Mouse (Mus musculus): ENCODE measurements around the gene Nav2. TPM values are rescaled to one million over a fixed set of nuclear protein-coding genes. Genes with fewer than 3 reads are reported as not detected.

The Nav2 gene
- polyA plus RNA-seq, 1 experiment from 2014 or later = 22.4 TPM

DNA sequence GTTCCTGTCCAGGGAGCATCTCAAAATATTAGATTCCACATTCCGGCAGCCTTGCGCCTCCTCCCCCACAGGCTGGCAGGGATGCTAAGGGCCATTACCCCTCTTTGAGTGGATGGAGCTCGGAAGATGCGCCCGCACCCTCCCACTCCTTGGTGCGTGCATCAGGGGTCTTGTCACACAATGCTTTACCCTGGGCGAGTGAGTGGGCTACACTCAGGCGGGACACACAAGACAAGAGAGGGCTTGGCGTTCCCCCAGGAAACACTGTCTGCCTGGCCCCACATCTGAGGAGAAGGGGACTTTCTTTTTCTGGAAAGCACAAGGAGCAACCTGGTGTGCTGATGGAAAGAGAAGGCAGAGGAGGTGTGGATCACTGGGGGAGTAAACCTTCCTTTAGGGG lies 631.7 kb downstream of the Nav2 start:
- no peak for ATAC-seq
- Histone ChIP-seq H3K27ac (ENCODE audit: low read length) (no peak overlapping the region), H3K4me1 (ENCODE audit: insufficient read depth, low read depth, low read length) (peaks cover 5% of the 10 kb centered on the region), H3K9ac (replicated peaks; ENCODE audit: low read depth) (no peak overlapping the region), H3K4me3 (ENCODE audit: low read depth, low read length) (no peak overlapping the region), H3K36me3 (ENCODE audit: insufficient read depth, low read length) (no peaks in the 10 kb centered on the region), H3K27me3 (replicated peaks; ENCODE audit: insufficient read depth, low read length) (no peaks in the 10 kb centered on the region), H3K4me2 (replicated peaks; ENCODE audit: low read depth, low read length) (no peak overlapping the region), H3K9me3 (ENCODE audit: low read length) (no peaks in the 10 kb centered on the region)
- TF ChIP-seq EP300 (IDR thresholded peaks at IDR 0.05) (no peak), CTCF (IDR thresholded peaks at IDR 0.05) (no peak)
- no peak for DNase-seq (ENCODE audit: low spot score)
- WGBS = 88% methylated on average over 9 of the region's 9 CpGs

DNA sequence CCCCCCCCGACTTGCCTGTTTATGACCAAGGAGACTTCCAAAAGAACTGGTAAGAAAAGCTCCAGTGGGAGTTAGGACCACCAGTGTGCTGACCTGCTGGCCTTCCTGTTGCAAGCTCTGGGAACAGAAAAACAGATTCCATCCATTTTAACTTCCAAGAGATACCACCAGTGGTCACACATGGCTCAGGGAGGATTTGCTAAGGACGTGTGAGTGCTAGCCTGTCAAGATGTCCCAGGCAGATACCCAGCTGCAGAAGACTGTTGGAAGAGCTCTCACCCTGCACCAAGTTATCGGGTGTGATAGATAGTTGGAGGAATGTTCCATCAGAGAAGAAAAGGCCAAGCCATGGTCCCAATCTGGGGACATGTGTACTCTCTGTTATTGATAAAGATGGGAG lies 633.6 kb downstream of the Nav2 start:
- peaks cover 5% of the 10 kb centered on the region for H3K4me1 ChIP-seq (ENCODE audit: insufficient read depth, low read depth, low read length)
- H3K27me3 ChIP-seq (replicated peaks; ENCODE audit: insufficient read depth, low read length) = no peaks in the 10 kb centered on the region
- H3K27ac ChIP-seq (ENCODE audit: low read length) = no peak overlapping the region
- DNase-seq (ENCODE audit: low spot score) = peak; percentile 63
- H3K36me3 ChIP-seq (ENCODE audit: insufficient read depth, low read length) = peaks cover 6% of the 10 kb centered on the region; the same call in 1 of the 2 replicates
- no peak overlapping the region for H3K9ac ChIP-seq (replicated peaks; ENCODE audit: low read depth)
- WGBS = 48% methylated on average over 3 of the region's 3 CpGs
- no peak overlapping the region for H3K4me2 ChIP-seq (replicated peaks; ENCODE audit: low read depth, low read length)
- peak; percentile 77 for ATAC-seq
- no peak overlapping the region for H3K4me3 ChIP-seq (ENCODE audit: low read depth, low read length)
- TF ChIP-seq CTCF (IDR thresholded peaks at IDR 0.05) (peak; percentile 33; the same call in 1 of the 2 replicates), EP300 (IDR thresholded peaks at IDR 0.05) (peak; percentile 55)
- H3K9me3 ChIP-seq (ENCODE audit: low read length) = no peaks in the 10 kb centered on the region

DNA sequence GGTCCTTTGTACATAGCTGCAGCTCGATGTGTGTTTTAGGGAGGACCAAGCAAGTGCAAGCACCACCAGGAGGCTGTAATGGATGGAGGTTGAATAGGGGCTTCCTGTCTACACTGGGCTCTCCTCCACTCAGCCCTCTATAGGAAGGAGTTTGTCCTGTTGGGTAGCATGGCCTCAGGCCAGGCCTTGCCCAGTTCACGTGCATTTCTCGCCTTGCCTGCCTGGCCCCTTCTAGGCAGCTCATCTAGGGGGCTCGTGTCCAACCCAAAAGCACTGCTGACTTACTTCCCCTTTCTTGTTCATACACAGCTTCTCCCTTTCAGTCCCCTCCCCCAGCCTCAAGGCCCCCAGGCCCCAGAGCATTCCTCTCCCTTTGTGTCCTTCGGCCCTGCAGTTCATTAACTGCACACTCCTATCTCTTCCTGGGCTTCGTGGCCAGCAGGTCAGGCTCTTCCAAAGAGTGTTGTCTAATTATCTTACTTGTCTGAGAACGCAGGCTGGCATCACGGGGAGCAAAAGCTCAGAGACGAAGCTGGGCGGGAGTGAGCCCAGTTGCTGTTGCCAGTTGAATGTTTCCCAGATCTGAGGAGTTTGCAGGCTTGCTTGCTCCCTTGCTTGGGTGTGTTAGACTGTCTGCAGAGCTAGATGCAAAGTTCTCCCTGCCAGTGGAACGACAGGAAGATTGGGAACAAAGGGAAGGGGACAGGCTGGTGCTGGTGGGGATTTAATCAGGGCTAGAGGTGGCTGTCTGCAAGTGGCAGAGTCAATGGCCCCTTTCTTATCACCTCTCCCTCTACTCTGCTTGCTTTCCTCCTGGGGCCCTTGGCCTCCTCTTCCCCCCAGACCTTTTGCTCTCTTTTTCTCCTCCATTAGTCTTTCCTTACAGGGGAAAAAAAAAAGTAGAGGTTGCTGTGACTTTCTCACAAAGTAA lies 636.5 kb downstream of the Nav2 start:
- whole genome bisulfite sequencing = 25% methylated on average over 11 of the region's 11 CpGs
- no peaks in the 10 kb centered on the region for H3K27me3 ChIP-seq (replicated peaks; ENCODE audit: insufficient read depth, low read length)
- no peak overlapping the region for H3K4me2 ChIP-seq (replicated peaks; ENCODE audit: low read depth, low read length)
- H3K27ac ChIP-seq (ENCODE audit: low read length) = peak overlapping the region; percentile 29; the same call in 1 of the 2 replicates
- H3K4me3 ChIP-seq (ENCODE audit: low read depth, low read length) = no peak overlapping the region
- H3K4me1 ChIP-seq (ENCODE audit: insufficient read depth, low read depth, low read length) = peaks cover 5% of the 10 kb centered on the region
- TF ChIP-seq CTCF (IDR thresholded peaks at IDR 0.05) (no peak), EP300 (IDR thresholded peaks at IDR 0.05) (no peak)
- no peak overlapping the region for H3K9ac ChIP-seq (replicated peaks; ENCODE audit: low read depth)
- DNase-seq (ENCODE audit: low spot score) (no peak), ATAC-seq (no peak)
- peaks cover 6% of the 10 kb centered on the region; the same call in 1 of the 2 replicates for H3K36me3 ChIP-seq (ENCODE audit: insufficient read depth, low read length)
- no peaks in the 10 kb centered on the region for H3K9me3 ChIP-seq (ENCODE audit: low read length)

DNA sequence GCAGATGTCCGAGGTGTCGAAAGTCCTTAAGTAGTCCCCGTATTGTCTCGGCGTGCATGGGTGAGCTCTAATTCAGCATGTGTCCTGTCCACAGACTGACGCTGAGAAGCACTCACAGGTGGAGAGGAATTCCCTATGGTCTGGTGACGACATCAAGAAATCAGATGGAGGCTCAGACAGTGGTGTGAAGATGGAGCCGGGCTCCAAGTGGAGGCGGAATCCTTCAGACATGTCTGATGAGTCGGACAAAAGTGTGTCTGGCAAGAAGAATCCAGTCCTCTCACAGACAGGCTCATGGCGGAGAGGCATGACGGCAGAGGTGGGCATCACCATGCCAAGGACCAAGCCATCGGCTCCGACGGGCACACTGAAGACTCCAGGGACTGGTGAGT lies 637.2 kb downstream of the Nav2 start:
- H3K4me2 ChIP-seq (replicated peaks; ENCODE audit: low read depth, low read length) = no peak overlapping the region

DNA sequence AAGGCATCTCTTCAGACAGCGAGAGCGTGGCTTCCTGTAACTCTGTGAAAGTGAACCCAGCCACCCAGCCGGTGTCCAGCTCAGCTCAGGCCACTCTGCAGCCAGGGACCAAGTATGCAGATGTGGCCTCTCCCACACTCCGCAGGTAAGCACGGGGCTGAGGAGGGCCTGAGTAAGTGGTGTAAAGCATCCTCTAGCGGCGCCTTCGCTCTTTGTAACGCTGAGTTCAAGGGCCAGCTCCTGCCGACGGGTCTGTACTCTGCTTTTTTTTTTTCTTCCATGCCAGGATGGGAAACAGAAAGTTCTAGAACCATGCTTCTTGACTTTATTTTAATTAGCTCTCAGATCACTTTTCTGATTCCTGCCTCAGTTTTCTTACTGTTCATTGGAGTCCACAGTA lies 639.9 kb downstream of the Nav2 start:
- Histone ChIP-seq H3K4me3 (ENCODE audit: low read depth, low read length) (no peak overlapping the region), H3K4me1 (ENCODE audit: insufficient read depth, low read depth, low read length) (peaks cover 15% of the 10 kb centered on the region), H3K27ac (ENCODE audit: low read length) (peak overlapping the region; percentile 38; the same call in 1 of the 2 replicates), H3K9ac (replicated peaks; ENCODE audit: low read depth) (no peak overlapping the region), H3K36me3 (ENCODE audit: insufficient read depth, low read length) (peaks cover 6% of the 10 kb centered on the region; the same call in 1 of the 2 replicates), H3K27me3 (replicated peaks; ENCODE audit: insufficient read depth, low read length) (no peaks in the 10 kb centered on the region), H3K4me2 (replicated peaks; ENCODE audit: low read depth, low read length) (no peak overlapping the region), H3K9me3 (ENCODE audit: low read length) (no peaks in the 10 kb centered on the region)
- peak; percentile 92 for ATAC-seq
- 43% methylated on average over 11 of the region's 11 CpGs for WGBS
- peak; percentile 68 for DNase-seq (ENCODE audit: low spot score)
- TF ChIP-seq EP300 (IDR thresholded peaks at IDR 0.05) (peak; percentile 66), CTCF (IDR thresholded peaks at IDR 0.05) (peak; percentile 55)

More for the DNA sequence above, 637.2 kb downstream of the Nav2 start:
- ATAC-seq = no peak
- TF ChIP-seq CTCF (IDR thresholded peaks at IDR 0.05) = no peak
- TF ChIP-seq EP300 (IDR thresholded peaks at IDR 0.05) = no peak
- WGBS = 73% methylated on average over 15 of the region's 15 CpGs
- H3K9me3 ChIP-seq (ENCODE audit: low read length) = no peaks in the 10 kb centered on the region
- H3K27ac ChIP-seq (ENCODE audit: low read length) = no peak overlapping the region
- H3K9ac ChIP-seq (replicated peaks; ENCODE audit: low read depth) = no peak overlapping the region
- peaks cover 5% of the 10 kb centered on the region for H3K4me1 ChIP-seq (ENCODE audit: insufficient read depth, low read depth, low read length)
- no peak overlapping the region for H3K4me3 ChIP-seq (ENCODE audit: low read depth, low read length)
- H3K36me3 ChIP-seq (ENCODE audit: insufficient read depth, low read length) = peaks cover 6% of the 10 kb centered on the region; the same call in 1 of the 2 replicates
- H3K27me3 ChIP-seq (replicated peaks; ENCODE audit: insufficient read depth, low read length) = no peaks in the 10 kb centered on the region
- DNase-seq (ENCODE audit: low spot score) = no peak

DNA sequence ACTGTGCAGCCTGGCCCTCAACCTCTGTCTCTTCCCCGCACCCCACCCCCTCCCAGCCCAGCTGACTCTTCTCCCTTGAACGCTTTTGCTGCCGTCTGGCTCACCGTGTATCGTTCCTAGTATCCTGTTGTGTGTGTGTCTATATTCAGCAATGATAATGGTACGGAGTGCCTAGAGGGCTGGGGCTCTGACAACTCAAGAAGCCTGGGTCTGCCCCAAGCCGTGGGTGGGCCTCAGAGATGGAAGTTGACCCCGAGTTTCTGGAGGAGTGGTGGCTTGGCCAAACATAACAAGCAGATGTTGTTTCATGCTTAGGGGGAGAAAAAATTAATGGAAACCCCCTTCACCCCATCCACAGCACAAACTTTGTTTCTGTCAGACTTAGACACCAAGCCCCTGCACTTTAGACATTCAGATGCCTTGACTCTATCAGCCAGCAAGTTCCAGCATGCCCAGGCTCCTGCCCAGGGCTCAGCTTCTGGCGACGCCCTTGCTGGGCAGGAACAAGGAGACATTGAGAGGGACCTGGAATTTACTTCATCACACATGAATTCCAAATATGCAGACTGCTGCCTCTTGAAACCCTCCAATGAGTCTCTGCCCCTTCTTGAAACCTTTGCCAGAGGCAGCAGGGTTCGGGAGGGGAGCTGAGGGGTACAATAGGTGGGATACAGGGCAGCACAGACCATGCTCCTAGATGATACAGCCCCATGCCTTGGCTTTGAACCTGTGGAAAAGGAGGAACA lies 644.9 kb downstream of the Nav2 start:
- Histone ChIP-seq H3K27ac (ENCODE audit: low read length) (peak overlapping the region; percentile 88), H3K4me3 (ENCODE audit: low read depth, low read length) (no peak overlapping the region), H3K9ac (replicated peaks; ENCODE audit: low read depth) (no peak overlapping the region), H3K27me3 (replicated peaks; ENCODE audit: insufficient read depth, low read length) (no peaks in the 10 kb centered on the region), H3K36me3 (ENCODE audit: insufficient read depth, low read length) (no peaks in the 10 kb centered on the region), H3K4me2 (replicated peaks; ENCODE audit: low read depth, low read length) (peak overlapping the region; percentile 32; the same call in 1 of the 2 replicates), H3K9me3 (ENCODE audit: low read length) (no peaks in the 10 kb centered on the region), H3K4me1 (ENCODE audit: insufficient read depth, low read depth, low read length) (peaks cover 14% of the 10 kb centered on the region)
- peak; percentile 84 for DNase-seq (ENCODE audit: low spot score)
- ATAC-seq = peak; percentile 92
- WGBS = 21% methylated on average over 11 of the region's 11 CpGs
- TF ChIP-seq EP300 (IDR thresholded peaks at IDR 0.05) (peak; percentile 98), CTCF (IDR thresholded peaks at IDR 0.05) (no peak)

All from lung, postnatal 0 days (tissue).